Mouse (Mus musculus) liver, postnatal 0 days (tissue): ENCODE results near the gene Gm3594.
"Not testable (repeated sequence)": the region's sequence is repeated elsewhere in the genome, so short reads cannot be mapped to it uniquely, and the experiment has no call there.

ENCODE experiments used
- CTCF ChIP-seq: sonication (generic); IDR thresholded peaks from 2 replicates; pipeline ENCODE4 v1.5.1; 2016; ENCODE audit warnings: antibody characterized with exemption, low read depth
- EP300 ChIP-seq: IDR thresholded peaks from 2 replicates; pipeline ENCODE4 v1.6.1; 2016; ENCODE audit warnings: antibody characterized with exemption, low read depth, mild to moderate bottlenecking

DNA sequence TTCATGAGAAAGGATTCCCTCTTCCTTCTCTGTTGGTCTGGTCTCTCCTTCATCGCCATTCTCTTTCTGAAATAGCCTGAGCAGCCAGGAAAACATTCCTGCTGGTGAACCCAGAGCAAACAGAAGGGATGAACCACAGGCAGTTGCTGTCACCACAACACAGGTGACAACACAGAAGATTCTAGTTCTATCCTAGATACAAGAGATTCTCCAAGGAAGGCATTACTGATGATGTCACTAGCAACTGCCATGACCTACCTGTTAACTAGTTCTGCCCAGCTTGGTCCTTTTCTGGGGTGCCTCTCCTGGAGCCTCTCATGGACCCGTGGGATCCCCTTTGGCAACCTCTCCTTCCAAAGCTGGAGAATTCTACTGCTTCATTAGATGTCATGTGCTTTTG is 32.0 kb downstream of the Gm3594 start, which contains the start of gene Gm3591:
- not testable (repeated sequence) for TF ChIP-seq CTCF, EP300
